Mouse (Mus musculus): ENCODE results near the gene Zhx3. TPM values are rescaled to one million over a fixed set of nuclear protein-coding genes. Genes with fewer than 3 reads are reported as not detected.
A peak's percentile ranks its signal among the peaks of the same experiment; 100 is the strongest.

The Zhx3 gene
- total RNA-seq, 2 experiments from 2014 or later, result 53.3 to 57.6 TPM

DNA sequence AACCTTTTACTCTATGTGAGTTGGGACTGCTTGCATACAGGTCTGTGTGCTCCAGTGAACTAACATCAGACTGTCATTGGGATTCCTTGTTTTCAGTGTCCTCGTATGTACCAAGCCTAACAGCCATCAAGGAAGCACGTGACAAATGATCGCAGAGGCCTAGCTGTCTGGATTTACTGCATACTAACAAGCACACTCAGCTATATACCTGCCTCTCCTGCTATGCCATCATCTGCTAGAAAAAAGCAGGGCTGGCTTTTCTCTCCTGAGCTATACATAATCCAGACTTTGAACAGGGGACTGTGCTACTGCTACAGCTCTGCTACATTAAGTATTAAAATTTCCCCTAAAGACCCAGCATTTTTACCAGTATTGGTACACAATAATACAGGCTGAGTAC is 70.5 kb downstream of the Zhx3 start:
- DNase-seq, result no peak

- no peak for DNase-seq
Measured at GRCm38 (mm10) chr2:160800967-160801366, 71.8 kb downstream of the Zhx3 start.

DNA sequence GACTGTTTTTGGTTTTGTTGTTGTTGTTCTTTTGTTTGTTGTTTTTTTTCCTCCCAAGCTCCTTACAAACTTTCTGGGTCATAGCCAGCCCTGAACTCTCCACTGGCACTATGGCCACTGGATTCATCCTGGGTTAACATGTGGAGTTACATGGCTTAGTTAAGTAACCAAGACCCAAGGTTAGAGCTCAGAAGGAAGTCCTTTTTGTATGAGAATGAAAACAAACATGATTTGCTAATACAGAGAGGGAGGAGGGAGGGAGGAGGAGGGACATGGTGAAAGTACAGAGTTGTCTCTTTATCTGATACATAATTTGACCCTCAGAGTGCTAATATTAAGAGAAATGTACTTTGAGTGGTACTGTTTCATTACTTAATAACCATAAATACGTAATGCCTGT is 74.6 kb downstream of the Zhx3 start:
- DNase-seq, result no peak

DNA sequence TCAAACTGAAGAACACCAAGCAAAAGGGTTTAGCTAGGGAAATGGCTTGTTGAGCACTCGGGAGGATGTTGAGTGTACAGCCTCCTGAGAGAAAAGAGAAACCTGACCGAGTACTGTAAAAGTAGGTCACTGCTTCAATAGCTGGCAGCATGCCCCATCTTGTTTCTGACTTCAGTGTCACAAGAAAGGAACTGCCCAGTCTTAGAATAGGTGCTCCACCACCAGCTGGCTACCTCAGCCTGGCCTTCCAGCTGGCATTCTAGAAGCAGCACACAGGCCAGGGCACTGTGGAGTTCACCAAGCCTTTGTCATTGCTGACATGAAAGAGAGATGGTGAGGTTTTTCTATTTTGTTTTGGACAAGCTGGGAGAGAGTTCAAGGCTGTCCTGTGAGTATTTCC is 75.8 kb downstream of the Zhx3 start:
- DNase-seq, result peak; percentile 61

GRCm38 (mm10) chr2:160793117-160793516 is 79.7 kb downstream of the Zhx3 start:
- DNase-seq, result no peak

- no peak for DNase-seq
Measured at GRCm38 (mm10) chr2:160789741-160790140, 83.1 kb downstream of the Zhx3 start.

DNA sequence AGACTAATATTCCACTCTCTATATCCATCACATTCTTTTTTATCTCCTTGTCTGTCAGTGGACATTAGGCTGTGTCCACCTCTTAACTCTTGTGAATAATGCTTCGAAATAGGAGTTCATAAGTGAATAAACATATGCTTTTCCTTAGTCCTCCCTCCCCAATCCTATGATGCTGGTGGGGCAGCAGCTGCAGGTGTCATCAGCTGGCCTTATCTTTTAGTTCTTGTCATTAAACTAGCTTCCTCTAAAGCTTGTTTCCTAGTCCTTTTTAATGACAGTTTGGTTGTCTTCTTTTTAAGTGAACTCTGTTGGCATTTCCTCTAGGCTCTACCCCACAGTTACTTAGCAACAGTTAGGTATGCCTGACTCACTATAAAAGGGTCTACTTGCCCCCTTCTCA is 83.8 kb downstream of the Zhx3 start:
- DNase-seq, result no peak

- no peak for DNase-seq
Measured at GRCm38 (mm10) chr2:160786333-160786732, 86.5 kb downstream of the Zhx3 start.

DNA sequence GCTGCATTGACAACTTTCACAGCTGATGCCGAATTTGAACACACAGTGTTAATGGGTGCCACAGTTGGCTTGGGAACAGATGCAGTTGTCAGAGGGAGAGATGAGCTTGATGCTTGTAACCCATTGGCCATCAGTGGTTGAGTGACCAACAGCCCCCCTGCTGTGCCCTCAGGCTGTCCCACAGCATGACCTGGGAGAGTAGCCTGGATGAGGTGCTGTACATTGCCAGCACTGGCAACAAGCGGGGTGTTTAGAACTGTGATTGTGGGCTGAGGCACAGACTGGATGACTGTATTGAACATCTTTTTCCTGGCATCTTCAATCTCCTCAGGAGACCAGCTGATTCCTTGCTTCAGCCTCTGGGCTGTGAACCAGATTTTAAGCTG is 92.0 kb downstream of the Zhx3 start:
- no peak for DNase-seq

DNA sequence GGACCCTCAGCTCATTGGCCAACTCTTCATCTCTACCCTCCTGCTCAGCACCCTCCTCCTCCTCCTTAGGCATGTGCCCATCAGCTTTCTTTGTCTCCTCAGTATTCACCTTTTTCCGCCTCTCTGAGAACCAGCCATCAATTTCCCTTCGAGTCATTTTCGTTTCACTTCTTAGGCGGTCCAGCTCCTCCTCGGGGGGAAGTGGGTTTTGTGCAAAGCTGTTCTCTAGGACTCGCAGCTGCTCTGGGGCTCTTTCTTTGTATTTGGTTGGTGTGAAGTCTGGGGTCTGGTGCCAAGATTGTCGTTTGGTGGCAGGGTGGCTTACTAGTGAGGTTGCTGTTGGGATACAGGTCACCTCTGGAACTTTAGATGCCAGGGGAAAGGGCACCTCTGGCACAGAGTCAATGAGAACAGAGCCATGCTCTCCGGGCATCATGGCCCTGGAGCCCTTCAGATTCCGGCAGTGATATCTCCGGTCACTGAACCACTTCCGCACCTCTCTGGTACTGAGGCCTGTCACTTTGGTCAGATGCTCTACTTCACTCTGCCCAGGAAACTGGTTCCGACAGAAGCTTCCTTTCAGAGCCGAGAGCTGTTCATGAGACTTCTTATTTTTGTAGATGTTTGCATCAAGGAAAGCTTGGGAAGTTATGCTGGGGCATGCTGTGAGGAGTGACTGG is 92.5 kb downstream of the Zhx3 start:
- DNase-seq, result no peak

DNA sequence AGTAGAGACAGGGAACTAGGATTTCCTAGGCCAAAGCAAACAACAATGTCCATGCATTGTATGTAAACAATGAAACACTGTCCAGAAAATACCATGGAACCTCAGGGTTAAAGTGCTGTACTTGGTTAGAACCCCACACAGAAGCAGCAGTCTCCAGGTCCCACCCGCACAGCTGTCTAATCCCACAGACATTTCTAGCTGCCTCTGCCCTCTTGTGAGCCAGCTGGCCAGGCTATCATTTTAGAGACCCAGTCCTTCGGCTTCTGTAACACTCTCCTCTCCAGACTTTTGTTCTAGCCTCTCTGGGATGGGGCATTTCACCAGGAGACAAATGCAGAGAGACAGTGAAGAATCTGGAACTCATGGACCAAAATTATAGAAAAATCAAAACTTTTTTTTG is 94.8 kb downstream of the Zhx3 start:
- no peak for DNase-seq

DNA sequence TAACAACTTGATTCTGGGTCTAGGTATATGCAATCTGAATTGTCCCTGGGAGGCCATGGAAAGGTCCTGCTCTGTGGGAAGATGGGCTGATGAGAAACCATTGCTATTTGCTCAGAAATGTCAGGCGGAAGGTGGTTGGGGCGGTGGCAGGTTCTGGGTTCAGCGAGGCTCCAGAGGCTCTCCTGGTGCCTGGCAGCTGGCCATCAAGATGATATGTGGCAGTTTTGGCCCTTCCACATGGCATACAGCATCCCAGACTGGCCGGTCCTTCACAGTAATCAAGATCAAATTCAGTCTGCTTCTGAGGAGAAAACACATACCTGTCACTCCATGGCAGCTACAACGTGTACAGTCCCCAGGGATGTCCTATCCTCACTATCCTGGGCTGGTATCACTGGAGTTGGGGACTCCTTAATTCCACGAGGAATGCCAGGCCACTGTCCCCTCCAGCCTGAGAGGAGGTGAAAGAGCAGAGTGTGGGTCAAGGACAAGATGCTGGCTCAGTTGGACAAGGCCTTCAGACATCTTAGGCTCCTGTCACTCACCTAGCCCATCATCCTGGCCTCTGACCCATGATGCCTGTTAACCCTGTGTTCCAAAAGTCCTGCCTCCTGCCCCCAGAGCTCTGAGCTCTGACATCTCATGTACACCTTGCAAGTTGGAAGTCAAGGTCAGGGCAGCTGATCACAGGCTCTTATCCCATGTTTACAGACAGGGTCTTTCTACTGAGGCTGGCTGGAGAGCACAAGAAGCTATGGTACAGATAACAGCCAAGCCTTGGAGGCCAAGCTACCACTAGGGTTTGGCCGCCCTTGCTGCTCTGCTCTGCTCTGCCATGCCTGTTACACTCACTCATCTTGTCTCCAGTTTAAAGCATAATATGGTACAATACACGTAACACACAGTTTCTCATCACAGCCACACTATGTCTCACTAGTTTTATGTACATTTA is 101.2 kb downstream of the Zhx3 start:
- no peak for DNase-seq

DNA sequence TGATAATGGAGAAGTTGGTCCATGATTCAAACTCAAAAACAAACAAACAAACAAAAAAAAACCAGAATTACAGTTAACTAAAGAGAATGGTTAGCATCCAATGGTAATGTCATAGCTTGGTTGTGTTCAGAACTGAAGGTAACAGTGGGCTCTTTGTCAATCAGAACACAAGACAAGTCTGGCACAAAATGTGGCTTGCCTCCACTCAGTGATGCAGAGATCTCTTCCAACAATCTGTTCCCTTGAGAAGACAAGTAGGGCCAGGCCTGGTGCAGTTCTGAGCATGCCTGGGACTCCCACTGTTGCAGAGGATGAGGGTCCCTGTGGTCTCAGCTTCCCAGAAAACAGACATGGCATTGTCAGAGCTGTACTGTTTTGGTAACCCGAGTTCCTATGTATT is 101.9 kb downstream of the Zhx3 start:
- no peak for DNase-seq

GRCm38 (mm10) chr2:160770409-160770808 is 102.4 kb downstream of the Zhx3 start:
- DNase-seq, result peak; percentile 6

- DNase-seq, result peak; percentile 2
Measured at GRCm38 (mm10) chr2:160768997-160769396, 103.8 kb downstream of the Zhx3 start.

- peak; percentile 5 for DNase-seq
Measured at GRCm38 (mm10) chr2:160768097-160768695, 104.6 kb downstream of the Zhx3 start.

GRCm38 (mm10) chr2:160767201-160767600 is 105.6 kb downstream of the Zhx3 start:
- DNase-seq, result peak; percentile 3

- peak; percentile 52 for DNase-seq
Measured at GRCm38 (mm10) chr2:160766371-160766771, 106.4 kb downstream of the Zhx3 start.

DNA sequence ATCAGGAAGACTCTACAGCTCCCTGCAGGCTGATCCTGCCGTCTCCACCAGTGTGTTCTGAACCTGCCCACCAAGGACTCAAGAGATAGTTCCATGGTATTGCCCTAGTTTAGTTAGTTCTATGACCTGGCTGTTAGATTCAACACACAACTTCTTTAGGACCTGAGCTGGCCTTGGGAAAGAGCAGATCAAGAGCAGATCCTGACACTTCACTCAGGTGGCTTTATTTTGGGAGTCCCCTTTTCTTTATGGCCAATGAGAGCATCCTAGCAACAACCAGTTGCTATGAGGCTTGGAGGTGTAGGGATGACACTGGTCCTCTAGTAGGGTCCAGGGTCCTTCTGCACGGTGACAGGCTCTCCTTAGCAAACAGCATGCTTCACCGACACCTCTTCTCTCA is 107.7 kb downstream of the Zhx3 start:
- DNase-seq, result no peak

GRCm38 (mm10) chr2:160764386-160764785 is 108.4 kb downstream of the Zhx3 start:
- DNase-seq, result no peak

DNA sequence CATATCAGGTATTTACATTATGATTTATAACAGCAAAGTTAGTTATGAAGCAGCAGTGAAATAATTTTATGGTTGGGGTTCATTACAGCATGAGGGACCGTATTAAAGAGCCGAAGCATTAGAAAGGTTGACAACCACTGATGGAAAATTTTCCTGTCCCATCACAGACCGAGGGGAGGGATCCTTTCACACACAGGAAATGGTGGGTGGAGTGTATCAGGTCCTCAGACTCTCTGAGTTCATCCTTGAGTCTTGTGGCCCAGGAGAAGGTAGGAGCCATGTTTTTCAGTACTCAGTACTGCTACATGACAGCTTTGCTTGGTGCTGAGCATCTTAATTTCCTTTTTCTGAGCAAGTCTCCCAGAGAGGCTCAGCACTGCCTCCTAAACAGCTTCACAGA is 109.0 kb downstream of the Zhx3 start:
- no peak for DNase-seq

- DNase-seq, result peak; percentile 60
Measured at GRCm38 (mm10) chr2:160760433-160761184, 112.2 kb downstream of the Zhx3 start.
